Mouse (Mus musculus) monocyte, adult 5-6 weeks (primary cell): ENCODE measurements around the gene Mtmr14. TPM values are rescaled to one million over a fixed set of nuclear protein-coding genes. Genes with fewer than 3 reads are reported as not detected.

ENCODE experiments used
- ATAC-seq: fragments of 153-309, 156-312 bp; replicated peaks from 2 replicates; pipeline ENCODE4 v1.8.0; 2017; ENCODE audit warnings: mild to moderate bottlenecking; ENCODE audit not compliant: low TSS enrichment, insufficient number of reproducible peaks, severe bottlenecking, poor library complexity, low FRiP score
- total RNA-seq: library from RNA; stranded (forward); fragments of 200-1000, 200-491, 200-594 nt; gene quantifications from 3 replicates; pipeline ENCODE4 v1.2.3, GENCODE M21; 2017

Mtmr14 gene
- 40.8 to 50.3 TPM (median 42.0 TPM) in 3 replicates for total RNA-seq

- peak; percentile 94 for ATAC-seq
These were observed at the start of gene Mtmr14 for GRCm38 (mm10) chr6:113237542-113238270. TSS of gene Mtmr14 (plus strand) at chr6:113237843.

DNA sequence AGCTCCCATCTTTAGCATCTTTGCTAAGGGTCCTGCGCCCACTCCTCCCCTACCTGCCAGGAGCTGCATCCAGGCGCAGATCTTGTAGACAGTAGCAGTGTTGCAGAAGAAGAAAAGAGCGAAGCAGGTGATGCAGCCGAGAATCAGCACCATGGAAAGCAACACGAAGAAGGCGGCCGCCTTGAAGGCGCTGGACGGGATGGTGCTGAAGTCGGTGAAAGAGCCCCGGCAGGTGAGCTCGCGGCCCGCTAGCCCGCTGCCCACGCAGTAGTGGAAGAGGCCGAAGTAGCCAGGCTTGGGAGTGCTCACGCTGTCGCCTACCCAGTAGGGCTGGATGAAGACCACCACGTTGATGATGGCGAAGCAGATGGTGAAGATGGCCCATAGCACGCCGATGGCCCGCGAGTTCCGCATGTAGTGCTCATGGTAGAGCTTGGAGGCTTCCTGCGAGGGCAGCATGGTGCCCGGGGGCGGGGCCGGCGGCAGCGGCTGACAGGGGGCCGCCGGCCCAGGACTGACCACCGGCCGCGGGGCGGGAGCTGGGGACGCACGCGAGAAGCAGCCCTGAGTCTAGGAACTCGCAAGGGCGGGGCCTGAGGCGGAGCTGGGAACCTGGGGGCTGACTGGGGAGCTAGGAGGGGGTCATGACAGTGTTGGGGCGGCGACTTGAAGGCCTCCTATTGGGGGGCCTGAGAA, 43.7 kb upstream of the Mtmr14 start:
- ATAC-seq: no peak

DNA sequence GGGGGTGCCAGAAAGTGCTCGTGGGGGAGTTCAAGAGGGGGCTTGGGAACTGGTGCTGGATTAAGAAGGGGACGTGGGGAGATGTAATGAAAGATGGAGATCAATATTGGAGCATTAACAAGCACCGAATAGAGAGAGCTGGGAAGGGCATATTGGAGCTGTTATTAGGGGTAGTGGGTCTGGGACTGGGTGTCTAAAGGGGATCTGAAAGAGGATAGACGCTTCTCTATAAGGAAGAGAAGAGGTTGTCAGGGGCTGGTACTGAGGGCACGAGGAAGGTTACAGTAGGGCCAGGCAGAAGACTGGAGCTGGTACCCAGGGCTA, 43.2 kb upstream of the Mtmr14 start:
- no peak for ATAC-seq

- ATAC-seq: no peak
These were observed 42.6 kb upstream of the Mtmr14 start, which contains the start of gene Lhfpl4 for GRCm38 (mm10) chr6:113194841-113195595. TSS of gene Lhfpl4 (minus strand) at chr6:113195384.

DNA sequence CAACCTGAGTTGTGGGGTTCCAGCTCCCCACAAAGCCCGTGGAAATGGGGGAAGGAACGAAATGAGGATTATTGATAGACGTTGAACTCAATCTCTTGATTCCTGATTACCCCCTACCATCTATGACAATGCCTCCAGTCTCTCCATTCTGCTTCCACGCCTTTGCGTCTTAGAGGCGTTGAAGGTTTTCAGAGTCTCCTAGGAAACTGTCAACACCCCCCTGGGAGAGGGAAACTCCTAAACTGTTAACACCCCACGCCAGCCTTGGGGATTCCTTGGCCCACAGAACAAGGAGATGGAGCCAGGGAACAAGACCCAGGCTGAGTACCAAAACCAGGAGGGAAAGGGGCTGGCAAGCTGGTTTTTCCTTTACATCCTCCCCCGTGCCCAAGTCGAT, 42.0 kb upstream of the Mtmr14 start:
- no peak for ATAC-seq

- ATAC-seq: no peak
These were observed 21.4 kb upstream of the Mtmr14 start for GRCm38 (mm10) chr6:113216280-113216679.

DNA sequence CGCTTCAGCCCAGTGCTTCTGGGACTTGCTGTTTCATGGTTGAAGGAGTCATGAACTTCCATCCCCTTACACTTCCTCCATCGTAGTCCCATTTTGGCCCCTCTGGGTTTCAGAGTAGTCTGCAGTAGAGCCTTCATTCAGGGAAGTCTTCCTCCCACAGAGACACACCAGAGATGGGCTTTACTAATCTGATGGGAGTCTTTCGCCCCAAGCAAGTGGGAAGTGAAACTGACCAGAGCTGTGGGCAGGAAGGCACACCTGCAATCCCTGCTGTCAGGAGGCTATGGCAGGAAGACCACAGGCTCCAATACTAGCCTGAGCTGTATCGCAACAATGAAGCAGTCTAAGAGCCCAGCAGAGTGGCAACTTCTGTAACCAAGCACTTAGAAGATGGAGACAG, 11.8 kb upstream of the Mtmr14 start:
- ATAC-seq: 0 out of 2 replicates have a peak, but pooled peaks have one; percentile 31

DNA sequence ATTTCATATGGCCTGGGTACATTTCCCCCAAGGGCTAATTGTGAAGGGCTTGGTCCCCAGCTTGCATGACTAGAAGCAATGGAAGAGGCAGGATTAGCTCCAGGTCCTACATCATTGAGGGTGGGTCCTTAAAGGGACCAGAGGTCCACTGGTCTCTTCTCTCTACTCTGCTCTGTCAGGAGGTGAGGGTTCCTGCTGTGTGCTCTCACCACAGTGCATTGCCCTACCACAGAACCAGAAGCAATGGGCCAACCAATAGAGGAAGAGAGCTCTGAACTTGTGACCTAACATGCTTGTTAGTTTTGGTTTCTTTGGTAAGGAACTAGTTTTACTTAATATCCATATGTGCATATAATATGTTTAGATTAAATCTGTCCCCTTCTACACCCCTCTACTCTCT, 10.9 kb upstream of the Mtmr14 start:
- ATAC-seq: peak; percentile 35; the same call in 1 of the 2 replicates

DNA sequence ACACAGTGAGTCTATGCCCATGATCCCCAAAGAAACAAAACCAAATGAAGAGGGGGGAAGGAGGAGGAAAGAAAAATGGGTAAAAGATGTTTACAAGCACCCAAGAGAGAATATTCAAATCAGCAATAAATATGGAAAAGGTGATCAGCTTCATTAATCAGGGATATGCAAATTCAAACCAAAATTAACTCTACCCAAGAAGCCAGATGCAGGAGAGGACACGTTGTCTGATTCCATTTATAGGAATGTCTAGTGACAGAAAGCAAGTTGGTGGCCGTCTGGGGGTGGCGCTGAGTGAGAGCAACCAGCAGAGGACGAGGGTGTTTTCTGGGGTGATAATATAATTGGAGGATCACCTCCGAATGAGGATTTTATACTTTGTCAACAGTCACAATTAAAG, 2.5 kb upstream of the Mtmr14 start:
- ATAC-seq: no peak

DNA sequence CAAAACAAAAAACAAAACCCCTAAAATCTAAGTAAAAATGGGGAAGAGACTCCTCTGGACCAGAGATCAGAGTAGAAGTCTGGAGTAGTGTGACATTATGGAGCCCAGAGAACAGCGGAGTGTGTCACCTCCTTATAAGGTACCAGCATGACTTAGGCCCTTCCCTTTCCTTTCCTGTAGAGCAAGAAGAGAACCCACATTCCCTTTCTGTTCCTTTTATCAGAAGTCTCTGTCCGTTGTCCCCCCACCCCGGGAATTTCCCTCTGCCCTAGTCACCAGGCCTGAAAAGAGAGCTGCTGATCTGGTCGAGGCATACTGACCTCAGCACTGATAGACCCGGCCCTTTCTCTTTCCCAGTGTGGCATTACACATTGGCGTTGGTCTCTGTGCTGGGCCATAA, 799 bp downstream of the Mtmr14 start:
- peak; percentile 42 for ATAC-seq

DNA sequence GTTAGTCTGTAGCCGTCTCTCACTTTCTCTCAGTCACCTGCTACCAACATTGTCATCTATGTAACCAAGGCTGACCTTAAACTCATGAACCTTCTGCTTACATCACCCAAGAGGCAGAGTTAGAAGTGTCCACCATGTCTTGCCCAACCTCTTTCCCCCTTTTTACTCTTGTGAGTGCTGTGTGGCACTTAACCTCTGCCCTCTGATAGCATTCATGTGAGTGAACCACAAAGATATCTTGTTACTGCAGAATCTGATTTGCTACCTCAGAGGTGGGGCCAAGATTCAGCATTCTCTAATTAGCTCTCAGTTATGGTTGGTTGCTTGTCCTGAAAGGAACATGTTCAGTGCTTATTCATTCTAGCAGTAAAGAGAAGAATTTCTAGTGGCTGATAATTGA, 5.1 kb downstream of the Mtmr14 start:
- no peak for ATAC-seq

DNA sequence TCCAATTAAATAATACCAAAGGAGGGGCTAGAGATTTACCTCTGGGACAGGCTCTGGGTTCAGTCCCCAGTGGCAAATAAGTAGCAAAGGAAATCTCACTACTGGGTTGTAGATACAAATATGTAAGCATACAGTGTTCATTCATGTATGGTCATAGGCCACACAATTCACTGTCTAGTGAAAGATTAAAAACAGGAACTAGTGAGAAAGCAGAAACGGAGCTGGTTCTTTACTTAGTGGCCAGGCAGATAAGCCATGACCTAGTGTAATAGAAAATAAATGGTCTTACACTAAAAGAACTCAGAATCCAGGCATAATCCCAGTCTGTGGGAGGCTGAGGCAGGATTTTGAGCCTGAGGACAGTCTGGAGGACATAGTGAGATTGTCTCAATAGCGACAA, 7.9 kb downstream of the Mtmr14 start:
- peak; percentile 49; the same call in 1 of the 2 replicates for ATAC-seq

DNA sequence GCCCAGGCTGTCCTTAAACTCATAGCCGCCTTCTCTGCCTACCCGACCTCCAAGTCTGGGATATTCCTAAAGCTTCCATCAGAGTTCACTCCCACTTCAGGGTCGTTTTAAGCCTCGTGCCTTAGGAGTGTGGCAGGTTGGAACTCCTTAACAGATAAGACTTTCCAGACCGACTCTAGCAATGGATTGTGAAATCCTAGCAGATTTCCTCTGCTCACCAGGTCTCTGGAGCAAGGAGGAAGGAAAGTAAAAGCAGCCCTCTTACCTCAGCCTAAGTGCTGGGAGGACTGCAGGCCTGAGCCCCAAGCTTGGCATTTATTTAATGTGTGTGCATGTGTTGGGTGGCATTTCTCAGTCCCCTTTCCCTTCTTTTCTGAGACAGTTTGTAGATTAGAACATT, 13.1 kb downstream of the Mtmr14 start:
- ATAC-seq: no peak

DNA sequence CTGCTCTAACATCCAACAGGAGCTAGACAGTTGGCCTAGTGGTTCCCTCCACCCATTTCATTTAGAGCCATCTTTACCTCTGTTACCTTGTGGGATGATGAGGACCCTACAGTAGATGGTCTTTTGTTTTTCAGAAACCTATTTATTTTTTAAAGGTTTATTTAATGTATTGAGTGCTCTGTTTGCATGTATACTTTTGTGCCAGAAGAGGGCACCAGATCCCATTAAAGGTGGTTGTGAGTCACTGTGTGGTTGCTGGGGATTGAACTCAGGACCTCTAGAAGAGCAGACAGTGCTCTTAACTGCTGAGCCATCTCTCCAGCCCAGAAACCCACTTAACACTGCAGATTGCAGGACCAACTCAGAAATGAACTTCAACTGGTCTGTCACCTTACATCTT, 14.3 kb downstream of the Mtmr14 start:
- no peak for ATAC-seq

DNA sequence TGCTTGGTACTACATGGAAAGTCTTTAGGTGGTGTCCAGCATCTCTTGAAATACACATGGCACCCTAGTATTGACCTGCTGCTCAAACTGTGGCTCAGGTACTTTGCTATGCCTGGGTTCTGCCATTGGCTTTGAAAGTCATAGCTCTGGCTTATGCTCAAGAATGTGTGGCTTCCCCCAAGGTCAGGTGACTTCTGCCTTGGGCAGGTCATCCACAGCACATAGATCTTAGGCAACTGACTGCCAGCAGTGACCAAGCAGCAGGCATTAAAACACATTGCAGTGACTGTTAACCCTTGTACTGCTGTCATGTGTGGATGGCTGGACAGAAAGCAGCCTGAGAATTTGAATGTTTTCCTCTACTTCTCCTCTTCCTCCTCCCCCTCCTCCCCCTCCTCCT, 17.3 kb downstream of the Mtmr14 start:
- ATAC-seq: no peak

- no peak for ATAC-seq
These were observed 23.7 kb downstream of the Mtmr14 start for GRCm38 (mm10) chr6:113261174-113261858.

DNA sequence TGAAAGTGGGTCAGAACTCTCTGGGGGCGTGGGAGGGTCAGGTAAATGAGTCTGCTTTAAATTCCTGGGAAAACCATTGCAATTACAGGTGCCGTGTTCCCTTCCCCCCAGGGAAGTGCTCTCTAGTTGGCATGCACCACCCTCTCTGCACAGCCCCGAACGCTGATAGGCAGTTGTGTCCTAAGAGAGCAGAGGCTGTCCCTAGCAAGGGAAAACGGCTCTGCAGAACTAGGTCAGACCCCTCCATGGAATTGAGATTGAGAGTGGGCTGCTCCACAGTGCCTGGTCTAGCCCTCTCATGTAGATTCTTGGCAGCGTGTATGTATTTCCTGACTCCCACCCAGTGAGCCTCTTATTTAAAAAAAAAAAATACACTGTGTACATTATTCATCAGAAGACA, 25.9 kb downstream of the Mtmr14 start:
- ATAC-seq: no peak

DNA sequence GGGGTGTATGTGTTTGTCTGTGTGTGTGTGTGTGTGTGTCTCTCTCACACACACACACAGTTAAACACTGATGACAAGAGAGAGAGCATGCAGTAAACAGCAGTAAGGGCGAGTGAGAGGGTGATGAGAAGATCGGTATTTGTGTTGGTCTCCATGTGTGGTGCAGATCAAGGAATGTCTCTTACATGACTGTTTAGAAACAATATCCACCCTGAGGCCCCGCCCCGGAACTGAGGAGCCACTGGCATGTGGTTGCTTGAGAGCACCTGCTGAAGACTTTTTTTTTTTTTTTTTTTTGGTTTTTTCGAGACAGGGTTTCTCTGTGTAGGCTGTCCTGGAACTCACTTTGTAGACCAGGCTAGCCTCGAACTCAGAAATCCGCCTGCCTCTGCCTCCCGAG, 26.8 kb downstream of the Mtmr14 start:
- no peak for ATAC-seq

DNA sequence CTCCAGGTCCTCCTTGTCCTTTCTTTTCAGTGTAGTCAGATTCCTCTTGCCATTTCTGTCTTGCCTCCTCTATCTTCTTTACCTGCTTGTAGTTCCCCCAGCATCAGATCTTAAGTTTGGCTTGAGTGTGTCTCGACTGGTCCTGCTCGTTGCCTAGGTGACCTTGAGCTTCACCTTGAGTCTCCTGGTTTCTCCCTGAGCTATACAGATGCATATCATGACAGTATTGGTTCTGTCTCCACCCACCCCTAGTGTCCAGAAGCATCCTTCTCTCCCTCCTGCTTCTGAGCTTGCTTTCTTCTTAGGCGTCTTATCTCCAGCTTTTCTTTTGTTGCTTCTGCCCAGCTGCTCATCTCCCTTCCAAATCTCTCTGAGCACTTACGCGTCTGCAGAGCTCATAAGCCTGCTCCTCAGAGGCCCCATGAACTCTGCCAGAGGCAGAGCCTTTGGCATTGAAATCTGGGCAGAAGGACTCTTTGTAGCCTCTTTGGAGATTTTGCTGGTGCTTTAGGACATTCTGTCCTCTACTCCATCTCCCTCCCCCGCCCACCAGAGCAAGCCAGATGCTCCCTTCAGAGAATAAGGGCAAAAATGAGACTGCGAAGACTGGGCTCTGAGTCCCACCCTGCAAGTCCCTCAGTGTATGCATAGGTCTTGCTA, 29.5 kb downstream of the Mtmr14 start:
- ATAC-seq: no peak
